9 mouse cellular contexts compared by ENCODE assay signal in genomic region chr2:73049001-73049684, GRCm38 (mm10).
DNase-seq lines count a peak whose midpoint lies in the region; ATAC-seq and TF ChIP-seq lines count a peak whose summit lies in the region.
"Had no signal": no experiment of that assay in that cellular context is flagged by ENCODE, and none has a peak within 500 bp of the region (broad histone marks: within the 10 kb centered on the region; RNA-seq: fewer than 3 reads in every experiment).

No protein-coding gene starts in this region.

- H3K4me2 ChIP-seq in forebrain, embryonic 11.5 days (ENCODE audit: low read depth, low read length, severe bottlenecking): no peak overlapping the region

- no peak overlapping the region for H3K9ac ChIP-seq in forebrain, embryonic 11.5 days (ENCODE audit: low read length)

- H3K4me3 ChIP-seq in E14TG2a.4 (replicated peaks; ENCODE audit: low read length): peak overlapping the region; percentile 57
- no peak overlapping the region for H3K4me3 ChIP-seq in forebrain, embryonic 11.5 days (ENCODE audit: low read depth, low read length)

- peak; percentile 34 for DNase-seq in adrenal gland, postnatal 10 days
- no peak for DNase-seq in adrenal gland, postnatal 4 days (ENCODE audit: low spot score in 2 of 2)
- DNase-seq in fibroblast of lung, adult 2 months (ENCODE audit: low read depth): peak; percentile 72
- peak; percentile 40 for DNase-seq in lung, postnatal 14 days
- no peak for DNase-seq in forebrain, embryonic 11.5 days (ENCODE audit: low spot score)
- DNase-seq in urinary bladder, postnatal 10 days (ENCODE audit: low spot score): no peak
- DNase-seq in neural tube, embryonic 10.5 days (ENCODE audit: extremely low spot score, low spot score): no peak
- DNase-seq: thymus, adult 18-20 months had no signal

- TF ChIP-seq CTCF in E14TG2a.4 (conservative IDR thresholded peaks at IDR 0.05; ENCODE audit: low read length): no peak

- 0 out of 2 replicates have a peak, but pooled peaks cover 3% of the 10 kb centered on the region for H3K27me3 ChIP-seq in E14TG2a.4 (ENCODE audit: insufficient read depth, low read length)
- no peaks in the 10 kb centered on the region for H3K27me3 ChIP-seq in forebrain, embryonic 11.5 days (ENCODE audit: control insufficient read depth, insufficient read depth, low read length)

- H3K36me3 ChIP-seq in E14TG2a.4 (ENCODE audit: insufficient read depth, low read length): no peaks in the 10 kb centered on the region
- no peaks in the 10 kb centered on the region for H3K36me3 ChIP-seq in forebrain, embryonic 11.5 days (ENCODE audit: control insufficient read depth, insufficient read depth, low read length)

- ATAC-seq in forebrain, embryonic 11.5 days (replicated peaks; ENCODE audit: low FRiP score): no peak

- WGBS in forebrain, embryonic 11.5 days: 68% methylated on average over 6 of the region's 6 CpGs

- peaks cover 9% of the 10 kb centered on the region; the same call in 1 of the 2 replicates for H3K9me3 ChIP-seq in E14TG2a.4 (ENCODE audit: low read length)
- H3K9me3 ChIP-seq in forebrain, embryonic 11.5 days (ENCODE audit: control insufficient read depth, low read length): no peaks in the 10 kb centered on the region; the same call in 1 of the 2 replicates

- no peak overlapping the region for H3K27ac ChIP-seq in forebrain, embryonic 11.5 days (ENCODE audit: low read depth, low read length)

- peaks cover 55% of the 10 kb centered on the region for H3K4me1 ChIP-seq in E14TG2a.4 (replicated peaks; ENCODE audit: low read depth, low read length)
- H3K4me1 ChIP-seq in forebrain, embryonic 11.5 days (replicated peaks; ENCODE audit: control insufficient read depth, insufficient read depth, low read length): 0 out of 2 replicates have a peak, but pooled peaks cover 2% of the 10 kb centered on the region

Comparison
In these comparisons a context has a peak if more than half of its experiments do, and no peak if none do; other contexts are left out.
1. DNase-seq: peak in adrenal gland, postnatal 10 days (single experiment), fibroblast of lung, adult 2 months (single experiment) and lung, postnatal 14 days (single experiment); none in adrenal gland, postnatal 4 days (0 of 2), forebrain, embryonic 11.5 days (single experiment), urinary bladder, postnatal 10 days (single experiment) and neural tube, embryonic 10.5 days (single experiment).